Mouse (Mus musculus): ENCODE data around the gene Gm4301.
"Not testable (repeated sequence)": the region's sequence is repeated elsewhere in the genome, so short reads cannot be mapped to it uniquely, and the experiment has no call there.

- TF ChIP-seq CTCF (IDR thresholded peaks at IDR 0.05; ENCODE audit: borderline replicate concordance, extremely low read depth, insufficient read depth, insufficient read length); POLR2A (IDR thresholded peaks at IDR 0.05; ENCODE audit: borderline replicate concordance, extremely low read depth, insufficient read depth, insufficient read length, poor library complexity, severe bottlenecking): not testable (repeated sequence)
Observed at GRCm38 (mm10) chr10:100340536-100340935, 5.1 kb downstream of the Gm4301 start, which contains the start of gene Gm4302.

Measured in brain, embryonic 14.5 days (tissue).